Mouse (Mus musculus): Measurements from ENCODE around the gene Pgap2. TPM values are rescaled to one million over a fixed set of nuclear protein-coding genes. Genes with fewer than 3 reads are reported as not detected.
A peak's percentile ranks its signal among the peaks of the same experiment; 100 is the strongest.

Pgap2 gene
- polyA plus RNA-seq, 1 experiment: 70.0 TPM

GRCm38 (mm10) chr7:102211071-102211470 lies 1.1 kb downstream of the Pgap2 start:
- Histone ChIP-seq H3K27ac (ENCODE audit: insufficient read depth, low read length) (peak overlapping the region; percentile 77), H3K4me1 (ENCODE audit: control insufficient read depth, insufficient read depth, low read length) (no peaks in the 10 kb centered on the region; the same call in none of the 2 replicates), H3K4me3 (ENCODE audit: insufficient read depth, low read length) (peak overlapping the region; percentile 60)
- no peak for TF ChIP-seq CTCF (IDR thresholded peaks at IDR 0.05; ENCODE audit: borderline replicate concordance, insufficient read depth, low read length)
- TF ChIP-seq POLR2A (IDR thresholded peaks at IDR 0.05; ENCODE audit: low read depth, low read length): no peak

DNA sequence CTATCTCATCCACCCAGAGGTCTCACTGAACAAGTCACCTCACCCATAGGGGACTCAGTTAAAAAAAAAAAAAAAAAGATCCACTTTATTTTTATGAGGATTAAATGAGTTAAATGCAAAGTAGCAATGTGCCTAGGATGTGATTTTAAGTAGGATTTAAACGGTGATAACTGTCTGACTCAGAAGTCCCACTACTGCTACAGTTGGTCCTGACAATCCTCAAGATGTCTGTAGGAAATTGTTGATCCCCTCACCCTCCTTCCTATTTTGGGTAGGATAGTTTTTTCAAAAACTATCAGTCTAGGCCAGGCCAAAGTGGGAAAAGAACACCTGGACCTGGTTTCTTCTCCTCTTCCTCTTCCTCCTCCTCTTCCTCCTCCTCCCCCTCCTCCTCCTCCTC lies 11.9 kb downstream of the Pgap2 start:
- H3K27ac ChIP-seq (ENCODE audit: insufficient read depth, low read length): peak overlapping the region; percentile 21; the same call in 1 of the 2 replicates
- TF ChIP-seq POLR2A (IDR thresholded peaks at IDR 0.05; ENCODE audit: low read depth, low read length): no peak
- no peak for TF ChIP-seq CTCF (IDR thresholded peaks at IDR 0.05; ENCODE audit: borderline replicate concordance, insufficient read depth, low read length)
- H3K4me3 ChIP-seq (ENCODE audit: insufficient read depth, low read length): no peak overlapping the region
- H3K4me1 ChIP-seq (ENCODE audit: control insufficient read depth, insufficient read depth, low read length): no peaks in the 10 kb centered on the region

- no peak for TF ChIP-seq CTCF (IDR thresholded peaks at IDR 0.05; ENCODE audit: borderline replicate concordance, insufficient read depth, low read length)
- TF ChIP-seq POLR2A (IDR thresholded peaks at IDR 0.05; ENCODE audit: low read depth, low read length): no peak
- no peaks in the 10 kb centered on the region for H3K4me1 ChIP-seq (ENCODE audit: control insufficient read depth, insufficient read depth, low read length)
- H3K27ac ChIP-seq (ENCODE audit: insufficient read depth, low read length): peak overlapping the region; percentile 51; the same call in 1 of the 2 replicates
- H3K4me3 ChIP-seq (ENCODE audit: insufficient read depth, low read length): peak overlapping the region; percentile 57
Observed at GRCm38 (mm10) chr7:102222336-102222735, 12.3 kb downstream of the Pgap2 start.

DNA sequence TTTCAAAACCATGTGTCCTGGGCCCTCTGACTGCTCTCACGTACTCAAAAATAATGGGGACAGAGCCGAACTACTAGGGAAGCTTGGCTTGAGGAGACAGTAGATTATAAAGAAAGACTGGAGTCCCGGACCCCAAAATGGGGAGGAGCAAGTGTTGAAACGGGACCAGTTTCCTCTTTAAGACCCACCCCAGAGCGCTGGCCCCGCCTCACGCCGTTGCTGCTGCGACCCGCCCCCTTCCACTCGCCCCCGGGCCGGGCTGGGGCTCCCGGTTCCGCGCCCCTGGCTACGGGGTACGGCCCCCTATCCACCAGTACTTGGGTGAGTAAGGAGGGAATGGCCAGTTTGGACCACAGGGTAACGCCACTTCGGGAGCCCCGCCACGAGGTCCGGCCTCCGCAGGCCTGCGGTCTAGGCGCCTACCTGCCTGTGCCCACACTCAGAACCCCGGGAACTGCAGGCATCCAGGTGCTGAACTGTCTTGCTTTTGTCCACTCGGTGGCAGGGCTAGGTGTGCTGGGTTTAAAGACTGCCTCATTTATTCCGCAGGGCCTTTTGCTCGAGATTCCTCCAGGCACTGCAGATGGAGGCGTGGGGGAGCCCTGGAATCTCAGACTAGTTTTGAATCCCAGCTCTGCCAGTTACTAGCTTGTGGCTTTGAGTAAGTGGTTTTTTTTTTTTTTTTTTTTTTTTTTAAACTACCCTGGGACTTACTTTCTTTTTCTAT lies 13.0 kb downstream of the Pgap2 start:
- peak overlapping the region; percentile 51; the same call in 1 of the 2 replicates for H3K27ac ChIP-seq (ENCODE audit: insufficient read depth, low read length)
- H3K4me3 ChIP-seq (ENCODE audit: insufficient read depth, low read length): peak overlapping the region; percentile 57
- TF ChIP-seq POLR2A (IDR thresholded peaks at IDR 0.05; ENCODE audit: low read depth, low read length) (peak; percentile 65), CTCF (IDR thresholded peaks at IDR 0.05; ENCODE audit: borderline replicate concordance, insufficient read depth, low read length) (no peak)
- no peaks in the 10 kb centered on the region for H3K4me1 ChIP-seq (ENCODE audit: control insufficient read depth, insufficient read depth, low read length)

DNA sequence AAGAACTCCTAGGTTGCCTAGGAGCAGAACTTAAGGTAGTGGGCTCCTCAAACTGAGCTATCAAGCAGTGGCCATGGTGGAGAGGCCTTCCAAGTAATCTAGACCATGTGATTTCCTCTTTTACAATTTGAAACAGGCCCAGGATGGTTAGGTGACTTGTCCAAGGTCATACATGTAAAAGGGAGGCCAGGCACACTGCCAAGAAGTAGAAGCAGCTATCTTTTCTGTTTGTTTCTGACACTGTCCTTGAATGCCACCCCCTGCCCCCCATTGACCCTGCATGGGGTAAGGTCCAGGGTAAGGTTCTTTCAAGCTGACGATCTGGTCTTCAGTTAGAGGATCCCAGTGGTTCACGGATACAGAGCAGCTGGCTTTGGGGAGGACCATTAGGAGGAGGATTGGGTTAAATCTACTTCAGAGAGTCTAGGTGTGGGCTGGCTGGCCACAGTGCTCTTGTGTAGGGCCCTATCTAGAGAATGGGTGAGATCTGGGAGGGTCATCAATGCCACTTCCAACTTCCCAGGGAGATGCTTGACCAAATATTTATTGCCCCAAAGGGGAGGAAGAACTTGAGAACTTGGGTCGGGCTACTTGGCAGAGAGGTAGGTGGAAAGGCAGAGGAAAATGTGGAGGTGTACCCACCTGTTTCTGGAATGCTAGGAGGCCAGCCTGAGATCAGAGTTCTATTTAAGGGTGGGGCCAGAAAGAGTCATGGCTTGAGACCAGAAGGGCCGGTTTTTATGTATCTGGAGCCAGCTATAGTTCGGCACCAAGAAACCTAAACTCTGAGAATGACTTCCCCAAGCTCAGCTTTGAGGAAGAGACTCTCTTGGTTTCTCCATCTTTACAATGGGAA lies 14.1 kb downstream of the Pgap2 start:
- no peaks in the 10 kb centered on the region for H3K4me1 ChIP-seq (ENCODE audit: control insufficient read depth, insufficient read depth, low read length)
- H3K27ac ChIP-seq (ENCODE audit: insufficient read depth, low read length): no peak overlapping the region
- TF ChIP-seq POLR2A (IDR thresholded peaks at IDR 0.05; ENCODE audit: low read depth, low read length): no peak
- no peak for TF ChIP-seq CTCF (IDR thresholded peaks at IDR 0.05; ENCODE audit: borderline replicate concordance, insufficient read depth, low read length)
- no peak overlapping the region for H3K4me3 ChIP-seq (ENCODE audit: insufficient read depth, low read length)

DNA sequence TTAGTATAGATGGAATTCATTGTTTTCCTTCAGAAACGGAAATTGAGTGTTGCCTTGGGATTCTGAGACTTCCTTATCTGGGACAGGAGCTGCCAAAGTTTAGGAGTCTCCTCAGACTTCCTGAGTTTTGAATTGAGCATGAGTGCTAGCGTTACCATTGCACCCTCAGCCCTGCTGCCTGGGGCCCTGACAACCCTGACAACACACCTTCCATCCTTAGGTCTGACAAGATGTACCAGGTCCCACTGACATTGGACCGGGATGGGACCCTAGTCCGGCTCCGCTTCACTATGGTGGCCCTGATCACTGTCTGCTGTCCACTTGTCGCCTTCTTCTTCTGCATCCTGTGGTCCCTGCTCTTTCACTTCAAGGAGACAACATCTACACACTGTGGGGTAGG lies 16.0 kb downstream of the Pgap2 start:
- TF ChIP-seq POLR2A (IDR thresholded peaks at IDR 0.05; ENCODE audit: low read depth, low read length): no peak
- no peak for TF ChIP-seq CTCF (IDR thresholded peaks at IDR 0.05; ENCODE audit: borderline replicate concordance, insufficient read depth, low read length)
- Histone ChIP-seq H3K4me1 (ENCODE audit: control insufficient read depth, insufficient read depth, low read length) (no peaks in the 10 kb centered on the region), H3K4me3 (ENCODE audit: insufficient read depth, low read length) (no peak overlapping the region), H3K27ac (ENCODE audit: insufficient read depth, low read length) (no peak overlapping the region)

GRCm38 (mm10) chr7:102228049-102228670 lies 18.2 kb downstream of the Pgap2 start:
- H3K27ac ChIP-seq (ENCODE audit: insufficient read depth, low read length): no peak overlapping the region
- no peaks in the 10 kb centered on the region for H3K4me1 ChIP-seq (ENCODE audit: control insufficient read depth, insufficient read depth, low read length)
- no peak overlapping the region for H3K4me3 ChIP-seq (ENCODE audit: insufficient read depth, low read length)
- TF ChIP-seq POLR2A (IDR thresholded peaks at IDR 0.05; ENCODE audit: low read depth, low read length) (no peak), CTCF (IDR thresholded peaks at IDR 0.05; ENCODE audit: borderline replicate concordance, insufficient read depth, low read length) (no peak)

DNA sequence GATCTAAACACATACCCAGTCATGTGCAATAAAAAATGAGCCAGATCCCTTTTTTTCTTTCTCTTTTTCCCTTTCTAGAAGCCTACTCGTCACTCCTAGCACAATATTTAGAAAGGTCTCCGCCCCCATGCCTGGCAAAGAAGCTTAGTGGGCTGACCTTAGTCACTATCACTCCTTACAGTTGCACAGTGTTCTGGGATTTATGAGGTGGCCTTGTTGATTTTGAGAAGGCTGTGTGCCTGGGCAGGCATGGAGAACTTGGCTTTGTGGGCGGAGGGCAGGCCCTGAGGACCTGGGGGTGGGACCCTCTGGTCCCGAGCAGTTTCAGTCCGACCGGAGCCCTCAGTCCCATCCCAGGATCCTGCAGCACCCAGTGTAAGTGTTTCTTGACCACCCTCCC lies 19.8 kb downstream of the Pgap2 start:
- TF ChIP-seq POLR2A (IDR thresholded peaks at IDR 0.05; ENCODE audit: low read depth, low read length): no peak
- no peak for TF ChIP-seq CTCF (IDR thresholded peaks at IDR 0.05; ENCODE audit: borderline replicate concordance, insufficient read depth, low read length)
- H3K27ac ChIP-seq (ENCODE audit: insufficient read depth, low read length): no peak overlapping the region
- no peaks in the 10 kb centered on the region for H3K4me1 ChIP-seq (ENCODE audit: control insufficient read depth, insufficient read depth, low read length)
- no peak overlapping the region for H3K4me3 ChIP-seq (ENCODE audit: insufficient read depth, low read length)

DNA sequence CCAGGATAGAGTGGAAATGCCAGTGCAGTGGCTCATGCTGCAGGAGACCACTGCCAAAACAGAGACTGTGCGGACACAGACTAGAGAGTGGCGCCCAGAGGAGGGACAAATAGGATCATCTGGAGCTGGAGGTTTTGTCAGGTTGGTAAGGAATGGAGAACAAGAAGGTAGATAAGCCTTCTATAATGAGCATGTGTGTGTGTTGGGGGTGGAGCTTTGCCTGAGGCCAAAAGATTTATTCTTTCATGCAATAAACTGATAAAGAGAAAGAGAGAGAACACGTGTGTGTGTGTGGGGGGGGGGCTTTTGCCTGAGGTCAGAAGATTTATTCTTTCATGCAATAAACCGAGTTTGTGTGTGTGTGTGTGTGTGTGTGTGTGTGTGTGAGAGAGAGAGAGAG lies 23.1 kb downstream of the Pgap2 start:
- TF ChIP-seq CTCF (IDR thresholded peaks at IDR 0.05; ENCODE audit: borderline replicate concordance, insufficient read depth, low read length) (no peak), POLR2A (IDR thresholded peaks at IDR 0.05; ENCODE audit: low read depth, low read length) (no peak)
- Histone ChIP-seq H3K4me1 (ENCODE audit: control insufficient read depth, insufficient read depth, low read length) (no peaks in the 10 kb centered on the region), H3K27ac (ENCODE audit: insufficient read depth, low read length) (no peak overlapping the region), H3K4me3 (ENCODE audit: insufficient read depth, low read length) (no peak overlapping the region)
